Mouse (Mus musculus) embryonic facial prominence, embryonic 14.5 days (tissue): Measurements from ENCODE around the gene Mllt3. TPM values are rescaled to one million over a fixed set of nuclear protein-coding genes. Genes with fewer than 3 reads are reported as not detected.

Experiments
- ATAC-seq: fragments of 200-750 bp; cut with Nextera tagmentation; 2 replicates; pipeline ENCODE4 v1.8.0; 2017; ENCODE audit warnings: low read depth, moderate number of reproducible peaks, moderate TSS enrichment
- DNase-seq: peaks from one replicate; pipeline ENCODE4 v3.0.0-alpha.2; 2015; ENCODE audit warnings: low spot score
- H3K27ac ChIP-seq: fragments of 300-500 bp; sonication (generic); replicated peaks from 2 replicates; pipeline ENCODE4 v1.5.1; 2014; ENCODE audit warnings: low read depth, mild to moderate bottlenecking, low read length, moderate library complexity
- H3K27me3 ChIP-seq: fragments of 300-500 bp; sonication (generic); replicated peaks from 2 replicates; pipeline ENCODE4 v1.6.1; 2014; ENCODE audit warnings: low read length; ENCODE audit not compliant: control insufficient read depth, insufficient read depth
- H3K36me3 ChIP-seq: fragments of 300-500 bp; sonication (generic); 2 replicates; pipeline ENCODE4 v1.6.1; 2014; ENCODE audit warnings: low read length, mixed read lengths; ENCODE audit not compliant: control insufficient read depth, insufficient read depth
- H3K4me1 ChIP-seq: fragments of 300-500 bp; sonication (generic); 2 replicates; pipeline ENCODE4 v1.6.1; 2014; ENCODE audit warnings: antibody characterized with exemption, low read length; ENCODE audit not compliant: control insufficient read depth, insufficient read depth
- H3K4me2 ChIP-seq: fragments of 300-500 bp; sonication (generic); 2 replicates; pipeline ENCODE4 v1.6.1; 2014; ENCODE audit warnings: low read depth, mild to moderate bottlenecking, low read length, moderate library complexity, mixed read lengths
- H3K4me3 ChIP-seq: fragments of 300-500 bp; sonication (generic); 2 replicates; pipeline ENCODE4 v1.5.1; 2014; ENCODE audit warnings: low read depth, mild to moderate bottlenecking, low read length
- H3K9ac ChIP-seq: fragments of 300-500 bp; sonication (generic); 2 replicates; pipeline ENCODE4 v1.6.1; 2014; ENCODE audit warnings: low read depth, mild to moderate bottlenecking, low read length, moderate library complexity, mixed read lengths
- H3K9me3 ChIP-seq: fragments of 300-500 bp; sonication (generic); 2 replicates; pipeline ENCODE4 v1.6.1; 2016; ENCODE audit warnings: low read length; ENCODE audit not compliant: control insufficient read depth
- WGBS: fragments of 180-500 bp; shearing (Covaris S2); extraction: QIAGEN DNeasy Blood & Tissue Kit; methylation state at CpG from one replicate; pipeline ENCODE4 v1.1.7; 2014; 5-methylcytosine and 5-hydroxymethylcytosine counted together
- polyA plus RNA-seq: library from polyadenylated mRNA; unstranded; fragments of >200 nt; fragmentation: Nextera tagmentation; extraction: Ambion mirVana; gene quantifications from 2 replicates; pipeline ENCODE4 v1.2.1, GENCODE M21; 2014

The Mllt3 gene
- polyA plus RNA-seq, 1 experiment from 2014 or later, result 55.0 TPM

DNA sequence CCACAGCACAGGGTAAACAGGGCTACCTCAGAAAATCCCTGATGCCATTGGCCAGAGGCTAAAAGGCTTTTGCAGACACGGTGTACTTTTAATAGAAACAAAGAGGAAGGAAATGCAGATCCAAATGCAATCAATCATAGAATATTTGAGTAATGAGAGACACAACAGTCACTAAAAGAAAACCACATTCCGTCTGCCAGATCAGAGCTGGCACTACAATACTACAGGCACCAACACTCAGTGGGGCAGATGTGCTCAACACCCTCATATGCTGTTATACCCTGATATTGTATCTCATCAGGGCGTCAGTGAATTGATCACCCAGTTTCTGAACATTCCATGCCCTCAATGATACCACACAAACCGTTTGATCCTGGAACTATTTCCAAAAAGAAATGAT, 79.4 kb downstream of the Mllt3 start:
- no peaks in the 10 kb centered on the region for H3K9me3 ChIP-seq
- H3K4me3 ChIP-seq, result no peak overlapping the region
- no peaks in the 10 kb centered on the region for H3K27me3 ChIP-seq
- no peak overlapping the region for H3K9ac ChIP-seq
- peaks cover 8% of the 10 kb centered on the region; the same call in 1 of the 2 replicates for H3K4me1 ChIP-seq
- 54% methylated on average over 4 of the region's 4 CpGs for WGBS
- no peaks in the 10 kb centered on the region for H3K36me3 ChIP-seq
- no peak for ATAC-seq
- no peak overlapping the region for H3K27ac ChIP-seq
- DNase-seq, result no peak
- no peak overlapping the region for H3K4me2 ChIP-seq

GRCm38 (mm10) chr4:87953268-87953667, 79.9 kb downstream of the Mllt3 start:
- no peak for DNase-seq

DNA sequence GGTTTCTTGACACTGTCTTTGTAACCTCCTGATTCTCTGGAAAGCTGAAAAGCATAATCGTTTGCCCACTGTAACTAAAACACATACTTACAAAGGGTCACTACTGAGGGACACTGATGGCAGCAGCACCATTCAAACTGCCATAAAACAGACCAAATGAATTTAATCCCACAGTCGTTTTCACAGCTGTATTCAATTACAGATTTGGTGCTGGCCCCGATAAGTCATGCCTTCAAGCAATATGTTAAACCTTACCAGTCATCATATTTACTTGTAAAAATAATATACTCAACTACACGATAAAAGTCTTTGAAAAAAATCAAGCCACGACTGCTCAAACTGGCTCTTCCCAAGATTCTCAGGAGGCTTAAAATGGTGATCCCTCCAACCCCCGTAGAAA, 83.7 kb downstream of the Mllt3 start:
- WGBS, result 23% methylated on average over 6 of the region's 6 CpGs
- H3K9me3 ChIP-seq, result no peaks in the 10 kb centered on the region
- peaks cover 4% of the 10 kb centered on the region; the same call in 1 of the 2 replicates for H3K4me1 ChIP-seq
- no peaks in the 10 kb centered on the region for H3K27me3 ChIP-seq
- no peak overlapping the region for H3K4me2 ChIP-seq
- H3K4me3 ChIP-seq, result no peak overlapping the region
- ATAC-seq (no peak), DNase-seq (no peak)
- H3K27ac ChIP-seq, result no peak overlapping the region
- H3K9ac ChIP-seq, result no peak overlapping the region
- no peaks in the 10 kb centered on the region for H3K36me3 ChIP-seq

More at GRCm38 (mm10) chr4:87953268-87953667, 79.9 kb downstream of the Mllt3 start:
- no peak overlapping the region for H3K27ac ChIP-seq
- no peak for ATAC-seq
- H3K4me3 ChIP-seq, result no peak overlapping the region
- H3K9ac ChIP-seq, result no peak overlapping the region
- H3K27me3 ChIP-seq, result no peaks in the 10 kb centered on the region
- no peak overlapping the region for H3K4me2 ChIP-seq
- peaks cover 8% of the 10 kb centered on the region; the same call in 1 of the 2 replicates for H3K4me1 ChIP-seq
- 83% methylated on average over 4 of the region's 4 CpGs for WGBS
- H3K36me3 ChIP-seq, result no peaks in the 10 kb centered on the region
- no peaks in the 10 kb centered on the region for H3K9me3 ChIP-seq

- Histone ChIP-seq H3K4me2 (no peak overlapping the region), H3K4me1 (no peaks in the 10 kb centered on the region), H3K4me3 (no peak overlapping the region), H3K27ac (no peak overlapping the region), H3K9ac (no peak overlapping the region), H3K9me3 (no peaks in the 10 kb centered on the region), H3K36me3 (no peaks in the 10 kb centered on the region), H3K27me3 (no peaks in the 10 kb centered on the region)
- ATAC-seq (no peak), DNase-seq (no peak)
- 57% methylated on average over 3 of the region's 3 CpGs for WGBS
Measured at GRCm38 (mm10) chr4:87944320-87944719, 88.8 kb downstream of the Mllt3 start.

DNA sequence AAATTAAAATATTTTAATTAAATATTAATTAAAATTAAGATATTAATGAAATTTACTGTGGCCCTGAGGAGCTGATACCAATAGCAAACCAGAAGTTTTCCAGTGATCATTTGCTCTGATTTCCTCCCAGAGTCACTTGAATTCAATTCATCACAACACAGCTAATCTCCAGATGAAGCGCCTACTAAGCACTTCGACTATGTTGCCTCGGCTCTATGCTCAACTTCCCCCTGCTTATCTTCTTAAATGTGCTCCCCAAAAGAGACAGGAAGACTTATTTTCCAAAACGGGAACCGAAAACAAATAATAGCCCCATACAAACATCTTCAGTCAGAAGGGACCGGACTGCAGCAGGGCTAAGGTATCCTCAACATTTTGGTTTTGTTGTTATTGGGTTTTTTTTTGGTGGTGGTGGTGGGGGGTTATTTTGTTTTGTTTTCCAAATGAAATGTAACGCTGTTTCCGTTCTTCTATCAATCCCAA, 90.2 kb downstream of the Mllt3 start:
- H3K4me1 ChIP-seq, result no peaks in the 10 kb centered on the region
- no peaks in the 10 kb centered on the region for H3K9me3 ChIP-seq
- H3K27ac ChIP-seq, result no peak overlapping the region
- DNase-seq (no peak), ATAC-seq (no peak)
- H3K4me2 ChIP-seq, result no peak overlapping the region
- WGBS, result 63% methylated on average over 8 of the region's 8 CpGs
- no peaks in the 10 kb centered on the region for H3K27me3 ChIP-seq
- no peak overlapping the region for H3K4me3 ChIP-seq
- no peaks in the 10 kb centered on the region for H3K36me3 ChIP-seq
- H3K9ac ChIP-seq, result no peak overlapping the region

DNA sequence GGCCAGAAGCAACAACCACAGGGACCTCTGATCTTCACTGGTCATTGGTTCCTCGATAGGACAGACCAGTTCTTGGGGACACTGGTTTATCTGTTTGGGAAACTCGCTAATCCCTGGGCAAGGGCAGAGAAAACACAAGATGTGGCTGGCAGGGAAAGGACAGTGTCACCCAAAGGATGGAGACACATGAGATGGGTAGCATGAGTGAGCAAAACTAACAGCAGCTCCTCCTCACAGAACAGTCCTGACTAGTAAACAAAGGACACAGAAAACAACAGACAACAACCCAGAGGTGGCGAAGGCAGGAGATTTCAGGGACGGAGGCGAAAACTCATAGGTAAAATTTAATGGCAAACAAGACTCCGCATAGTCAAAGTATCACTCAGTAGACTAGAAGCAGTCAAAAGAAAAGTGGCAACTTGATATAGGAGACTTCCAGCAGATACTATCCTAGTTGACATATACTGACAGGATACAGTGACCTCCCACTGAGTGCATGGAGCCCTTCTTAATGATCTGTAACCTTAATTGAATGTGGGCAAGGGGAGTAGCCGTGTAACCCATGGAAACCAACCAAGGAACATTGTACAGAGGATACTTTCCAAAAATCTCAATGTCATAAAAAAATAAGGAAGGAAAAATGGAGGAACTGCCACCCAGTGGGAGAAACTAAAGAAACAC, 93.5 kb downstream of the Mllt3 start:
- Histone ChIP-seq H3K4me3 (no peak overlapping the region), H3K4me2 (no peak overlapping the region), H3K4me1 (peaks cover 5% of the 10 kb centered on the region; the same call in 1 of the 2 replicates), H3K9me3 (no peaks in the 10 kb centered on the region), H3K27me3 (no peaks in the 10 kb centered on the region), H3K36me3 (no peaks in the 10 kb centered on the region), H3K9ac (no peak overlapping the region), H3K27ac (no peak overlapping the region)
- ATAC-seq, result no peak
- WGBS, result 88% methylated on average over 7 of the region's 7 CpGs
- DNase-seq, result no peak

GRCm38 (mm10) chr4:87936326-87936725, 96.8 kb downstream of the Mllt3 start:
- peaks cover 20% of the 10 kb centered on the region for H3K4me1 ChIP-seq
- WGBS, result 66% methylated on average over 2 of the region's 2 CpGs
- no peaks in the 10 kb centered on the region for H3K27me3 ChIP-seq
- no peaks in the 10 kb centered on the region for H3K9me3 ChIP-seq
- H3K9ac ChIP-seq, result no peak overlapping the region
- H3K36me3 ChIP-seq, result no peaks in the 10 kb centered on the region
- DNase-seq (no peak), ATAC-seq (no peak)
- no peak overlapping the region for H3K27ac ChIP-seq
- no peak overlapping the region for H3K4me3 ChIP-seq
- H3K4me2 ChIP-seq, result no peak overlapping the region

GRCm38 (mm10) chr4:87933701-87934337, 99.3 kb downstream of the Mllt3 start:
- peak; percentile 42; the same call in 1 of the 2 replicates for ATAC-seq
- Histone ChIP-seq H3K4me1 (peaks cover 27% of the 10 kb centered on the region), H3K4me3 (no peak overlapping the region), H3K9ac (no peak overlapping the region), H3K27ac (peak overlapping the region; percentile 31), H3K4me2 (no peak overlapping the region), H3K9me3 (no peaks in the 10 kb centered on the region), H3K36me3 (no peaks in the 10 kb centered on the region), H3K27me3 (no peaks in the 10 kb centered on the region)
- DNase-seq, result peak; percentile 70
- WGBS, result 50% methylated on average over 4 of the region's 4 CpGs
